Mouse (Mus musculus): ENCODE data around the gene Rhod.
A peak's percentile ranks its signal among the peaks of the same experiment; 100 is the strongest.
"Not testable (repeated sequence)": the region's sequence is repeated elsewhere in the genome, so short reads cannot be mapped to it uniquely, and the experiment has no call there.

The Rhod gene

GRCm38 (mm10) chr19:4398959-4399358, 40.3 kb downstream of the Rhod start:
- no peak for DNase-seq

GRCm38 (mm10) chr19:4398630-4398948, 40.6 kb downstream of the Rhod start:
- DNase-seq, result no peak

GRCm38 (mm10) chr19:4397798-4398629, 41.2 kb downstream of the Rhod start, which contains the start of gene Kdm2a:
Gene Kdm2a, minus strand, starts transcription at chr19:4398285.
- peak; percentile 67 for DNase-seq

GRCm38 (mm10) chr19:4396998-4397797, 42.0 kb downstream of the Rhod start:
- peak; percentile 99 for DNase-seq

GRCm38 (mm10) chr19:4396081-4396997, 42.9 kb downstream of the Rhod start:
- DNase-seq, result peak; percentile 51

GRCm38 (mm10) chr19:4387276-4387675, 52.0 kb downstream of the Rhod start:
- no peak for DNase-seq

GRCm38 (mm10) chr19:4385026-4385425, 54.2 kb downstream of the Rhod start:
- DNase-seq, result no peak

GRCm38 (mm10) chr19:4384322-4384721, 54.9 kb downstream of the Rhod start:
- peak; percentile 17 for DNase-seq

- no peak for DNase-seq
Observed at GRCm38 (mm10) chr19:4383306-4383705, 55.9 kb downstream of the Rhod start.

GRCm38 (mm10) chr19:4382303-4382702, 56.9 kb downstream of the Rhod start:
- DNase-seq, result not testable (repeated sequence)

Data from embryo, embryonic 11 days (tissue).